Mouse (Mus musculus): ENCODE data around the gene Nfatc2. TPM values are rescaled to one million over a fixed set of nuclear protein-coding genes. Genes with fewer than 3 reads are reported as not detected.

Gene Nfatc2
- total RNA-seq, 2 experiments from 2014 or later = 10.1 to 12.8 TPM

GRCm38 (mm10) chr2:168609653-168610248, 8.3 kb upstream of the Nfatc2 start:
- DNase-seq (ENCODE audit: low spot score) = no peak

GRCm38 (mm10) chr2:168608125-168608564, 6.7 kb upstream of the Nfatc2 start:
- DNase-seq (ENCODE audit: low spot score) = no peak

GRCm38 (mm10) chr2:168604655-168605070, 3.2 kb upstream of the Nfatc2 start:
- DNase-seq (ENCODE audit: low spot score) = peak; percentile 38

GRCm38 (mm10) chr2:168602387-168602741, 907 bp upstream of the Nfatc2 start:
- no peak for DNase-seq (ENCODE audit: low spot score)

GRCm38 (mm10) chr2:168600750-168601490, 537 bp downstream of the Nfatc2 start:
- DNase-seq (ENCODE audit: low spot score) = no peak

- DNase-seq (ENCODE audit: low spot score) = no peak
Observed at GRCm38 (mm10) chr2:168595693-168596092, 5.8 kb downstream of the Nfatc2 start.

- no peak for DNase-seq (ENCODE audit: low spot score)
Observed at GRCm38 (mm10) chr2:168593676-168594075, 7.8 kb downstream of the Nfatc2 start.

GRCm38 (mm10) chr2:168593004-168593403, 8.5 kb downstream of the Nfatc2 start:
- no peak for DNase-seq (ENCODE audit: low spot score)

- DNase-seq (ENCODE audit: low spot score) = no peak
Observed at GRCm38 (mm10) chr2:168591076-168591475, 10.4 kb downstream of the Nfatc2 start.

- no peak for DNase-seq (ENCODE audit: low spot score)
Observed at GRCm38 (mm10) chr2:168590556-168590955, 10.9 kb downstream of the Nfatc2 start.

GRCm38 (mm10) chr2:168590168-168590551, 11.3 kb downstream of the Nfatc2 start:
- peak; percentile 45 for DNase-seq (ENCODE audit: low spot score)

GRCm38 (mm10) chr2:168589368-168590167, 11.9 kb downstream of the Nfatc2 start:
- no peak for DNase-seq (ENCODE audit: low spot score)

- DNase-seq (ENCODE audit: low spot score) = no peak
Observed at GRCm38 (mm10) chr2:168588591-168589367, 12.7 kb downstream of the Nfatc2 start.

- peak; percentile 52 for DNase-seq (ENCODE audit: low spot score)
Observed at GRCm38 (mm10) chr2:168587159-168587558, 14.3 kb downstream of the Nfatc2 start.

- no peak for DNase-seq (ENCODE audit: low spot score)
Observed at GRCm38 (mm10) chr2:168586512-168586911, 14.9 kb downstream of the Nfatc2 start.

GRCm38 (mm10) chr2:168584857-168585256, 16.6 kb downstream of the Nfatc2 start:
- DNase-seq (ENCODE audit: low spot score) = no peak

- no peak for DNase-seq (ENCODE audit: low spot score)
Observed at GRCm38 (mm10) chr2:168584408-168584807, 17.0 kb downstream of the Nfatc2 start.

- DNase-seq (ENCODE audit: low spot score) = no peak
Observed at GRCm38 (mm10) chr2:168583084-168583483, 18.4 kb downstream of the Nfatc2 start.

- no peak for DNase-seq (ENCODE audit: low spot score)
Observed at GRCm38 (mm10) chr2:168581207-168581854, 20.1 kb downstream of the Nfatc2 start.

- DNase-seq (ENCODE audit: low spot score) = no peak
Observed at GRCm38 (mm10) chr2:168580295-168580915, 21.1 kb downstream of the Nfatc2 start.

Data from gastrocnemius, adult 18-20 months (tissue).